Mouse (Mus musculus) neural tube, embryonic 15.5 days (tissue): ENCODE measurements around the gene Palm. TPM values are rescaled to one million over a fixed set of nuclear protein-coding genes. Genes with fewer than 3 reads are reported as not detected.
A peak's percentile ranks its signal among the peaks of the same experiment; 100 is the strongest.

ENCODE experiments used
- ATAC-seq: fragments of 200-750 bp; cut with Nextera tagmentation; 2 replicates; pipeline ENCODE4 v1.8.0; 2017; ENCODE audit warnings: mild to moderate bottlenecking, moderate TSS enrichment, moderate library complexity; ENCODE audit not compliant: low FRiP score
- H3K27ac ChIP-seq: fragments of 300-500 bp; sonication (generic); replicated peaks from 2 replicates; pipeline ENCODE4 v1.5.1; 2015; ENCODE audit warnings: mild to moderate bottlenecking, inconsistent platforms
- H3K27me3 ChIP-seq: fragments of 300-500 bp; sonication (generic); replicated peaks from 2 replicates; pipeline ENCODE4 v1.6.1; 2015; ENCODE audit warnings: inconsistent platforms
- H3K36me3 ChIP-seq: fragments of 300-500 bp; sonication (generic); 2 replicates; pipeline ENCODE4 v1.6.1; 2015; ENCODE audit warnings: inconsistent platforms
- H3K4me1 ChIP-seq: fragments of 300-500 bp; sonication (generic); 2 replicates; pipeline ENCODE4 v1.6.1; 2015; ENCODE audit warnings: inconsistent platforms
- H3K4me2 ChIP-seq: fragments of 300-500 bp; sonication (generic); 2 replicates; pipeline ENCODE4 v1.6.1; 2015; ENCODE audit warnings: inconsistent platforms, mild to moderate bottlenecking, moderate library complexity
- H3K4me3 ChIP-seq: fragments of 300-500 bp; sonication (generic); replicated peaks from 2 replicates; pipeline ENCODE4 v1.5.1; 2015; ENCODE audit warnings: mild to moderate bottlenecking, inconsistent platforms
- H3K9ac ChIP-seq: fragments of 300-500 bp; sonication (generic); replicated peaks from 2 replicates; pipeline ENCODE4 v1.6.1; 2015; ENCODE audit warnings: mild to moderate bottlenecking, inconsistent platforms
- H3K9me3 ChIP-seq: fragments of 300-500 bp; sonication (generic); replicated peaks from 2 replicates; pipeline ENCODE4 v1.6.1; 2016; ENCODE audit warnings: inconsistent platforms
- WGBS: fragments of 180-500 bp; shearing (Covaris S2); methylation state at CpG from one replicate; pipeline ENCODE4 v1.1.7; 2015; ENCODE audit warnings: mixed read lengths; 5-methylcytosine and 5-hydroxymethylcytosine counted together
- polyA plus RNA-seq: library from polyadenylated mRNA; unstranded; fragments of >200 nt; fragmentation: Nextera tagmentation; extraction: Ambion mirVana; gene quantifications from 2 replicates; pipeline ENCODE4 v1.2.1, GENCODE M21; 2015

The Palm gene
- polyA plus RNA-seq, 1 experiment from 2014 or later: 256 TPM

DNA sequence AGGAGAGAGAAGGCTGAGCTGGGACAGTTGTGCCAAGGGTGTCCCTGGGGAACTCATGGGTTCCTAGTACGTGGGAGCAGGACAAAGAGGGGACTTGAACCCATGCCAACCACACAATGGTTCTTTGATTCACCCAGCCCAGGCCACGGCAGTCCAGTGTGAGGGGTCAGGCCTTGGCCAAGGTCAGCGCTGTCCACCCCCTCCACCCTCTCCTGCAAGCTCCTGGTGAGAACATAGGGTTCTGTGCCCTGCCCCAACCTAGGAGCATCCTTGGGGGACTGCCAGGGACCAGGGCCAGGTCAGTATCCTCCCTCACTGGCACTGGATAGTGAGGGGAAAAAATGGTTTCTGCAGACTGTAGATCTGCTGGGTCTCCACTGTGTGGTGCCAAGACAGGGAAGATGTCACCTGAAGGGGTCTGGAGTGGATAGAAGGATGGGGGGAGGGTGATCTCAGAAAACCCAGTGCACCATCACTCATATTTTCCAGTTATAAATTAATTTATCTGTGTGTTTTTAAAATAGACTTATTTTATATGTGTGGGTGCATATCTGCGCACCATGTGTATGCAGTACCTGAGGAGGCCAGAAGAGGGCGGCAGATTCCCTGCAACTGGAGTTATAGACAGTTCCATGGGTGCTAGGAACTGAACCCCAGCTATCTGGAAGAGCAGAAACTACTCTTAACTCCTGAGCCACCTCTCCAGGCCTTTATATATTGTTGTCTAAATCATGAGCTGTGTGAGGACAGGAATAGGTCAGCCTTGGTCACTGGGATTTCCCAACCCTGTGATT lies 18.7 kb upstream of the Palm start:
- H3K27me3 ChIP-seq: peaks cover 36% of the 10 kb centered on the region
- H3K9ac ChIP-seq: no peak overlapping the region
- H3K36me3 ChIP-seq: no peaks in the 10 kb centered on the region
- H3K4me2 ChIP-seq: no peak overlapping the region
- no peak overlapping the region for H3K27ac ChIP-seq
- no peaks in the 10 kb centered on the region for H3K9me3 ChIP-seq
- H3K4me3 ChIP-seq: no peak overlapping the region
- WGBS: 68% methylated on average over 5 of the region's 5 CpGs
- H3K4me1 ChIP-seq: peaks cover 18% of the 10 kb centered on the region
- ATAC-seq: no peak

GRCm38 (mm10) chr10:79777103-79777531 lies 16.3 kb upstream of the Palm start, which contains the start of gene Fstl3:
TSS of gene Fstl3 (plus strand) at chr10:79777272.
- Histone ChIP-seq H3K4me3 (peak within 1 kb of the TSS; percentile 30), H3K4me1 (peaks cover 34% of the 10 kb centered on the region), H3K9me3 (no peaks in the 10 kb centered on the region), H3K36me3 (no peaks in the 10 kb centered on the region), H3K9ac (peak within 1 kb of the TSS; percentile 20), H3K4me2 (peak within 1 kb of the TSS; percentile 54), H3K27ac (no peak within 1 kb of the TSS), H3K27me3 (peaks cover 41% of the 10 kb centered on the region)
- ATAC-seq: no peak
- under 1% methylated on average over 38 of the region's 39 CpGs for WGBS

GRCm38 (mm10) chr10:79778006-79778405 lies 15.4 kb upstream of the Palm start:
- H3K4me2 ChIP-seq: no peak overlapping the region
- no peak for ATAC-seq

DNA sequence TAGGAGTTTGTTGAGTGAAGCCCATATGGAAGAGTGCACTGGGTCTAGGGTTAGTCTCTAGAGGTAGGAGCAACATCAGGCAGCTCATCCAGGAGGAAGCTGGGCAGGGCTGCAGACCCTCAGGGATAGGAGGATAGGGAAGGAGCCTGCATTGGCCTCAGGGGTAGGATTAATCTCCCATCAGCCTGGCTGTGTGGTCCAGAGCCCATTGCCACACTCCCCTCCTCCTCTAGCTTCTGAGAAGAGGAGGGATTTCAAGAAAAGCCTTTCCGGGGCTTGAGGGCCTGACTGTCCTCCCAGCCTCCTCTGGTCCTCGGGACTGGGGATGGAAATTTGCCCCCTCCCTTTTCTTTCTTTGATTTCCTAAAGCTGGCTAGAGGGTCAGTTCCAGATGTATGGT lies 14.2 kb upstream of the Palm start:
- H3K27me3 ChIP-seq: peaks cover 41% of the 10 kb centered on the region
- no peak for ATAC-seq
- H3K9ac ChIP-seq: no peak overlapping the region
- WGBS: 19% methylated on average over 2 of the region's 2 CpGs
- peaks cover 36% of the 10 kb centered on the region for H3K4me1 ChIP-seq
- H3K9me3 ChIP-seq: no peaks in the 10 kb centered on the region
- H3K4me3 ChIP-seq: no peak overlapping the region
- H3K4me2 ChIP-seq: peak overlapping the region; percentile 90; the same call in 1 of the 2 replicates
- no peak overlapping the region for H3K27ac ChIP-seq
- H3K36me3 ChIP-seq: no peaks in the 10 kb centered on the region

More at GRCm38 (mm10) chr10:79778006-79778405, 15.4 kb upstream of the Palm start:
- Histone ChIP-seq H3K9me3 (no peaks in the 10 kb centered on the region), H3K36me3 (no peaks in the 10 kb centered on the region), H3K9ac (no peak overlapping the region), H3K27ac (no peak overlapping the region), H3K27me3 (peaks cover 41% of the 10 kb centered on the region), H3K4me1 (peaks cover 34% of the 10 kb centered on the region), H3K4me3 (no peak overlapping the region)
- WGBS: 7% methylated on average over 15 of the region's 15 CpGs

DNA sequence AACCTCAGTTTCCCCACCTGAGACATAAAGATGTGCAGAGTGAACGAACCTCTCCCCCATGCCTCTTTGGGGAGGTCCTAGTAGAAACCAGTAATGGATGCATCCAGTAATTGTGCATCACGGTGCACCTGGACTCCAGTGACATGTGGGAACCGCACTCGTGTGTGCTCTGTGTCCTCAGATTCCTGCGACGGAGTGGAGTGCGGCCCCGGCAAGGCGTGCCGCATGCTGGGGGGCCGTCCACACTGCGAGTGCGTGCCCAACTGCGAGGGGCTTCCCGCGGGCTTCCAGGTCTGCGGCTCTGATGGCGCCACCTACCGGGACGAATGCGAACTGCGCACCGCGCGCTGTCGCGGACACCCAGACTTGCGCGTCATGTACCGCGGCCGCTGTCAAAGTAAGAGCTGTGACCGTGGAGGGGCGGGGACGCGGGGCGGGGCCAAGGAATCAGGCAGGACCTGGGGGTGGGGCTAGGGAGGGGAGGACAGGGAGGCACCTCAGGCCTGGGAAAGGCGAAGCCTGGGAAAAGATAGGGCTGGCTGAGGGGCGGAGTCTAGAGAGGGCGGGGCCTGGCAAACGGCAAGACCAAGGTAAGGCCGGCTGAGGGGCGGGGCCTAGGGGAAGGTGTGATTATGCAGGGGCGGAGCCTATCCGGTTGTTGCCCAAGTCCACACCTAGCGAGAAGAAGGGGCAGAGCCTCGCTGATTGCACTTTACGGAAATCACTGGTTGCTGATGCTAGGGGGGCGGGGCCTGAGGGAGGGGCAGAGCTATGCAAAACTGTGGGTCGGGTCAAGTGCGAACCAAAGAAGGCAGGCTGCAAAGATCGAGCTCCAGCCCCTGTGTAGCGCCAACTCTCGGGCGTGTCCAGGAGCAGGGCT lies 13.3 kb upstream of the Palm start:
- 2% methylated on average over 55 of the region's 55 CpGs for WGBS

GRCm38 (mm10) chr10:79780664-79781015 lies 12.7 kb upstream of the Palm start:
- Histone ChIP-seq H3K4me2 (peak overlapping the region; percentile 90), H3K27ac (0 out of 2 replicates have a peak overlapping the region, but pooled peaks have one; percentile 45), H3K4me3 (peak overlapping the region; percentile 49), H3K9ac (peak overlapping the region; percentile 45), H3K36me3 (no peaks in the 10 kb centered on the region), H3K9me3 (no peaks in the 10 kb centered on the region), H3K4me1 (peaks cover 37% of the 10 kb centered on the region), H3K27me3 (peaks cover 46% of the 10 kb centered on the region)
- no peak; the same call in 1 of the 2 replicates for ATAC-seq
- WGBS: 0% methylated on average over 13 of the region's 13 CpGs

More for the DNA sequence above, 13.3 kb upstream of the Palm start:
- Histone ChIP-seq H3K9me3 (no peaks in the 10 kb centered on the region), H3K27me3 (peaks cover 45% of the 10 kb centered on the region), H3K27ac (0 out of 2 replicates have a peak overlapping the region, but pooled peaks have one; percentile 45), H3K4me1 (peaks cover 37% of the 10 kb centered on the region), H3K4me2 (peak overlapping the region; percentile 90), H3K9ac (peak overlapping the region; percentile 45), H3K36me3 (no peaks in the 10 kb centered on the region), H3K4me3 (peak overlapping the region; percentile 49)
- ATAC-seq: peak; percentile 91

GRCm38 (mm10) chr10:79781139-79781538 lies 12.2 kb upstream of the Palm start:
- Histone ChIP-seq H3K36me3 (no peaks in the 10 kb centered on the region), H3K9me3 (no peaks in the 10 kb centered on the region), H3K27me3 (peaks cover 46% of the 10 kb centered on the region), H3K4me2 (peak overlapping the region; percentile 90), H3K27ac (no peak overlapping the region), H3K9ac (no peak overlapping the region), H3K4me3 (peak overlapping the region; percentile 49), H3K4me1 (peaks cover 37% of the 10 kb centered on the region)
- ATAC-seq: peak; percentile 5; the same call in 1 of the 2 replicates
- 27% methylated on average over 21 of the region's 21 CpGs for WGBS

DNA sequence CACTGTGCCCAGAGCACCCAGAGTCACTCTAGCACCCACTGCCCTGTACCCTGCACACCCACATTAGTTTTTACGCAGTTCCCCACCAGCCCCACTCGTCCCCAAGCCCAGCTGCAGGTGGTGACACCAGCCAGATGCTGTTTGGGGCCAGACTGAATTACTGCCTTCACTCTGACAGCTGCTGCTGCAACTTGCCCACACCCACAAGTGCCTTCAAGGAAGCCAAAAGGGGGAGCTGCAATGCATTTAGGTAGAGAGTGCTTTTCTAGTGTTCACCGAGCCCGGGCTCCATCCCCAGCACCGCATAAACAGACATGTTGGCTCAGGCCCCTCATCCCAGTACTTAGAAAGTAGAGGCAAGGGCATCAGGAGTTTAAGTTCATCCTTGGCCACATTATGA lies 11.4 kb upstream of the Palm start:
- no peaks in the 10 kb centered on the region for H3K9me3 ChIP-seq
- H3K4me1 ChIP-seq: peaks cover 35% of the 10 kb centered on the region
- no peak for ATAC-seq
- no peak overlapping the region for H3K4me2 ChIP-seq
- no peaks in the 10 kb centered on the region for H3K36me3 ChIP-seq
- H3K27me3 ChIP-seq: peaks cover 39% of the 10 kb centered on the region
- no peak overlapping the region for H3K9ac ChIP-seq
- WGBS: 55% methylated on average over 5 of the region's 5 CpGs
- H3K4me3 ChIP-seq: no peak overlapping the region
- no peak overlapping the region for H3K27ac ChIP-seq

DNA sequence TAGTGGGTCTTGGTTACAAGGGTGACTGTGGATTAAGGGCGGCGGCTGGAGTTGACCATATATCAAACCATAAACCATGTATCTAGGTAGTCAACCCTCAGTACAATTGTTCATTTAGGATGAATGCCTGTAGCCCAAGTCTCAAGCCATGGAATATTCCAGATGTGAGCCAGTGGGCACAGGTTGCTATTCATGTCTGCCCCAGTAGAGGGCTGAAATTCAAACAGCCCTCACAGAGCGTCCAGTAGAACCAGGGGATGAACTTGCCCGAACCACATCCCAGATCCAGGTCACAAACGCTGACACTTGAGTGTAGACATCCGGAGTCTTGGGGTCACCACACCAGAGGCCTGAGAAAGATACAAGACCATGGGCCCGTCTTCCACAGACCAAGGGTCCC lies 10.3 kb upstream of the Palm start:
- Histone ChIP-seq H3K36me3 (no peaks in the 10 kb centered on the region), H3K4me3 (no peak overlapping the region), H3K27me3 (peaks cover 28% of the 10 kb centered on the region), H3K27ac (no peak overlapping the region), H3K9ac (no peak overlapping the region), H3K4me1 (peaks cover 24% of the 10 kb centered on the region), H3K4me2 (no peak overlapping the region), H3K9me3 (no peaks in the 10 kb centered on the region)
- 76% methylated on average over 7 of the region's 7 CpGs for WGBS
- no peak for ATAC-seq

DNA sequence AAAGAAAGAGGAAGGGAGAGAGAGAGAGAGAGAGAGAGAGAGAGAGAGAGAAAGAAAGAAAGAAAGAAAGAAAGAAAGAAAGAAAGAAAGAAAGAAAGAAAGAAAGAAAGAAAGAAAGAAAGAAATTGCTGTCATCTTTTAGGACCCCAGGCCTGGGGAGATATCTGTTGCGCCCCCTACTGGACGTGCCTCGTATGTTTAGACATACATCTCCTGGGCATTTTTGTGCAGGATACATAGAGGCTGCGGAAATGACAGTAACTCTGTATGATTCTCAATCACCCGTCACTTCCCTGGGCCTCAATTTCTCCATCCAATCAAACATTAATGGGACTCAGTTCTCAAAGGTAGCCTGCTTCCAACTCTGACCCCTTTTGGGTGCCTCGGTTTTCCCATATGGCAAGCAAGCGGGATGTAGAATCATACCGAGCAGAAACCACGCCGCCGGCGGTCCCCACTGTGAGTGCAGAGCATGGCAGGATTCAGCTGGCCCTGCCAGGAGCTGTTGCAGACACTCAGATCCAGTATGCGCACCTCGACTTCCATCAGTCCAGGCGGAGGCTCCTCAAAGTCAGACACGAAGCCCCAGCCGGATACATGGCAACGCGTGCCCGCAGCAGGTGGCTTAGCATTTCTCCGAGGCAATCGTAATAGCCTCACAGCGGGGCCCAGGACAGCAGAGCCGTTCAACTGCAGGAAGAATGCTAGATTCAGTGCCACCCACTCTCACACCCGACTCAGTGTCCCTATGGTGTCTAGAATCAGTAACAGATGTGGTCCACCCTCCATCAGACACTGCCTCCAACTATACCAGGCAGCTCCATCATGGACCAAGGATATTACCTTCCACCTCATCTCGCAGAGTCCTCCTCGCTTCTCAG lies 9.2 kb upstream of the Palm start:
- H3K4me1 ChIP-seq: peaks cover 20% of the 10 kb centered on the region
- no peak for ATAC-seq
- no peak overlapping the region for H3K4me3 ChIP-seq
- no peaks in the 10 kb centered on the region for H3K36me3 ChIP-seq
- no peak overlapping the region for H3K4me2 ChIP-seq
- 31% methylated on average over 27 of the region's 27 CpGs for WGBS
- peaks cover 17% of the 10 kb centered on the region for H3K27me3 ChIP-seq
- no peak overlapping the region for H3K27ac ChIP-seq
- no peak overlapping the region for H3K9ac ChIP-seq
- H3K9me3 ChIP-seq: no peaks in the 10 kb centered on the region
